Mouse (Mus musculus): ENCODE data around the gene Rerg. TPM values are rescaled to one million over a fixed set of nuclear protein-coding genes. Genes with fewer than 3 reads are reported as not detected.

The Rerg gene
- polyA plus RNA-seq, 1 experiment from 2014 or later = not detected

- WGBS (ENCODE audit: missing documents) = 56% methylated on average over 2 of the region's 2 CpGs
- Histone ChIP-seq H3K27ac (no peak overlapping the region), H3K79me2 (ENCODE audit: inconsistent target) (no peaks in the 10 kb centered on the region), H3K36me3 (ENCODE audit: inconsistent target) (no peaks in the 10 kb centered on the region), H3K4me3 (ENCODE audit: inconsistent target) (no peak overlapping the region)
These were observed 19.3 kb downstream of the Rerg start for GRCm38 (mm10) chr6:137151015-137151414.

GRCm38 (mm10) chr6:137149833-137150232 lies 20.5 kb downstream of the Rerg start:
- H3K4me3 ChIP-seq (ENCODE audit: inconsistent target) = no peak overlapping the region
- H3K36me3 ChIP-seq (ENCODE audit: inconsistent target) = no peaks in the 10 kb centered on the region
- WGBS (ENCODE audit: missing documents) = 70% methylated on average over 4 of the region's 4 CpGs
- no peak overlapping the region for H3K27ac ChIP-seq
- no peaks in the 10 kb centered on the region for H3K79me2 ChIP-seq (ENCODE audit: inconsistent target)

- Histone ChIP-seq H3K36me3 (ENCODE audit: inconsistent target) (no peaks in the 10 kb centered on the region), H3K79me2 (ENCODE audit: inconsistent target) (no peaks in the 10 kb centered on the region), H3K27ac (no peak overlapping the region), H3K4me3 (ENCODE audit: inconsistent target) (no peak overlapping the region)
- WGBS (ENCODE audit: missing documents) = 96% methylated on average over 2 of the region's 2 CpGs
These were observed 23.4 kb downstream of the Rerg start for GRCm38 (mm10) chr6:137146910-137147309.

GRCm38 (mm10) chr6:137145611-137146010 lies 24.7 kb downstream of the Rerg start:
- H3K27ac ChIP-seq = no peak overlapping the region
- 97% methylated on average over 11 of the region's 11 CpGs for WGBS (ENCODE audit: missing documents)
- H3K79me2 ChIP-seq (ENCODE audit: inconsistent target) = no peaks in the 10 kb centered on the region

DNA sequence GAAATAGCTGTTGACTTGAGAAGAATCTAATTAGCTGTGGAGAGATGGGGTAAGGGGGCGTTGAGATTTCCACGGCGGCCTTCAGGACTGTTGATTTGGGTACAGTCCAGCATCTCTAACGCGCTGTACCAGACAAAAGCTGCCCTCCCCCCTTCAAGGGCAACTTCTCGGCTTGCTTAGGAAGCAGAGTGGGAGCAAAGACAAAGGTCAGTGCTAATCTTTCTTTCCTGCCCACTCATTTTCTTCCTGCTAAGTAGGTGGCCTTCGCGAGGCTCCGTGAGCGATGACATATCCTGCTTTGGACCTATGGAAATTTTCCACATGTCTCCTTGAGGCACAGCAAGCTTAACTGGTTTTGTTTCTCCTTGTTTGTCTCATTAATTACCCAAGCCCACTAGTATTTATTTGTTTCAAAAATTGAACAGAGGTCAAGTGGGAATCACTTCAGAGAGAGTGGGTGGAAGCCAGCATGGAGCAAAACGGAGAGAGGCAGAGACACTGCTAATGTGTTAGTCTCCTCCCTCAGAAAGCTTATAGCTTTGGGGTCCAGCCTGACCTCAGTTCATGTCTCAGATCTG lies 25.2 kb downstream of the Rerg start:
- H3K79me2 ChIP-seq (ENCODE audit: inconsistent target) = no peaks in the 10 kb centered on the region
- H3K27ac ChIP-seq = no peak overlapping the region
- WGBS (ENCODE audit: missing documents) = 90% methylated on average over 11 of the region's 11 CpGs
- H3K4me3 ChIP-seq (ENCODE audit: inconsistent target) = no peak overlapping the region
- no peaks in the 10 kb centered on the region for H3K36me3 ChIP-seq (ENCODE audit: inconsistent target)

More at GRCm38 (mm10) chr6:137145611-137146010, 24.7 kb downstream of the Rerg start:
- no peaks in the 10 kb centered on the region for H3K36me3 ChIP-seq (ENCODE audit: inconsistent target)
- H3K4me3 ChIP-seq (ENCODE audit: inconsistent target) = no peak overlapping the region

DNA sequence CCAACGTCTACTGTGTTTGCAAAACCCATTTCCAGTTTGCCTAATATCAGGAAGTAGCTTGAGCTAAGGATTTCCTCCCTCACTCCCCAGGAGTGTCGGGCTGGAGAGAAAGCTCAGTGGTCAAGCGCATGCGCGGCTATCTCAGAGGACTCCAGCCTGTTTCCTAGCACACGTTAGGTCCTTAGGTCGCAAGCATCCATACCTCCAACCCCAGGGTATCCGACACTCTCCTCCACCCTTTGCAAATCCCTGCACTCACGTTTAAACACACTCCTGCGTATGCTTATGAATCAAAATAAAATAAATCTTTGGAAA lies 25.8 kb downstream of the Rerg start:
- Histone ChIP-seq H3K36me3 (ENCODE audit: inconsistent target) (no peaks in the 10 kb centered on the region), H3K79me2 (ENCODE audit: inconsistent target) (no peaks in the 10 kb centered on the region), H3K4me3 (ENCODE audit: inconsistent target) (no peak overlapping the region), H3K27ac (no peak overlapping the region)
- 71% methylated on average over 10 of the region's 10 CpGs for WGBS (ENCODE audit: missing documents)

- H3K79me2 ChIP-seq (ENCODE audit: inconsistent target) = no peaks in the 10 kb centered on the region
- H3K27ac ChIP-seq = no peak overlapping the region
- H3K4me3 ChIP-seq (ENCODE audit: inconsistent target) = no peak overlapping the region
- 81% methylated on average over 7 of the region's 7 CpGs for WGBS (ENCODE audit: missing documents)
- no peaks in the 10 kb centered on the region for H3K36me3 ChIP-seq (ENCODE audit: inconsistent target)
These were observed 26.3 kb downstream of the Rerg start for GRCm38 (mm10) chr6:137143818-137144525.

GRCm38 (mm10) chr6:137142796-137143195 lies 27.5 kb downstream of the Rerg start:
- WGBS (ENCODE audit: missing documents) = 4% methylated on average over 5 of the region's 11 CpGs

DNA sequence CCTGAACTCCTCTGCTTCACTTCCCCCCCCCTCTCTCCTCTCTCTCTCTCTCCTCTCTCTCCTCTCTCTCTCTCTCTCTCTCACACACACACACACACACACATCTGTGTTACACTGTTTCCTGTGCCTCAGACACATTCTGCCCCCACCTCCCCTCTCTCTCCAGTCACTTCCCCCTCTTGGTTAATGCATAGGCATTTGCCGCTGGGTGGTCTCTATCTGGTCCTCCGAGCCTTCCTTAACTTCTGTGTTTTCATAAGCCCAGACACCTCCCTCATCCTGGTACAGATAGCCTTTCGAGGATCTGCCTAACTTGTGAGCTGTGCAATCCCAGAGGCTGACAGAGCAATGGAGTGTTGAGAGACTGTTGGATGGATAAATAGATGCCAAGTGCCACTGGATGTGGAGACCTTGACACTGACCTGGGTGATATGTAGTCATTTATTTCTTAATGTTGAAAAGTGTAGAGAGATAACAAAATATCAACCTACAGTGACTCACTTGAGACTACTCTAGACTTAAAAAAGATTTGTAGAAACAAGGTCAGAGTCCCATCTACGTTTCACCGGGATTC lies 29.0 kb downstream of the Rerg start:
- H3K36me3 ChIP-seq (ENCODE audit: inconsistent target) = no peaks in the 10 kb centered on the region
- H3K27ac ChIP-seq = no peak overlapping the region
- 43% methylated on average over 5 of the region's 5 CpGs for WGBS (ENCODE audit: missing documents)
- no peak overlapping the region for H3K4me3 ChIP-seq (ENCODE audit: inconsistent target)
- H3K79me2 ChIP-seq (ENCODE audit: inconsistent target) = no peaks in the 10 kb centered on the region

More at GRCm38 (mm10) chr6:137142796-137143195, 27.5 kb downstream of the Rerg start:
- no peaks in the 10 kb centered on the region for H3K36me3 ChIP-seq (ENCODE audit: inconsistent target)
- no peaks in the 10 kb centered on the region for H3K79me2 ChIP-seq (ENCODE audit: inconsistent target)
- no peak overlapping the region for H3K27ac ChIP-seq
- no peak overlapping the region for H3K4me3 ChIP-seq (ENCODE audit: inconsistent target)

DNA sequence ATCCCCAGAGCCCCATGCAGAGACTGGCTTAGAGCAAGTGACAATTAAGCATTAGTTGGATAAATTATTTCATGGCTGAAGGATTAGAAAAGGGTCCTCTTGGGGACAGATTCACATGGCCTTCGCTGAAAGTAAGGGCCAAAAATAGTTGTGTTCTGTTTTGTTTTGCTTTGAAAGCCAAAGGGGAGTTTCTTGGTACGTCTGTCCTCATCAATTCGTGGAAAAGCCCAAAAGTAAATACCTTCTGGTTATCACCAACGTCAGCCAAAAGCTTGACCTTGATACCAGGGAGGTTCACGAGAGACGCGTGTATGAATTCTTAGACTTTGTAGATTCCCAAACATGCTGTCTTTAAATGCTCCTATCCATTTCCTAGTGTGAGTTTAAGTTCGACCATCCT lies 31.5 kb downstream of the Rerg start:
- Histone ChIP-seq H3K36me3 (ENCODE audit: inconsistent target) (no peaks in the 10 kb centered on the region), H3K79me2 (ENCODE audit: inconsistent target) (no peaks in the 10 kb centered on the region), H3K4me3 (ENCODE audit: inconsistent target) (no peak overlapping the region), H3K27ac (no peak overlapping the region)
- 87% methylated on average over 8 of the region's 8 CpGs for WGBS (ENCODE audit: missing documents)

DNA sequence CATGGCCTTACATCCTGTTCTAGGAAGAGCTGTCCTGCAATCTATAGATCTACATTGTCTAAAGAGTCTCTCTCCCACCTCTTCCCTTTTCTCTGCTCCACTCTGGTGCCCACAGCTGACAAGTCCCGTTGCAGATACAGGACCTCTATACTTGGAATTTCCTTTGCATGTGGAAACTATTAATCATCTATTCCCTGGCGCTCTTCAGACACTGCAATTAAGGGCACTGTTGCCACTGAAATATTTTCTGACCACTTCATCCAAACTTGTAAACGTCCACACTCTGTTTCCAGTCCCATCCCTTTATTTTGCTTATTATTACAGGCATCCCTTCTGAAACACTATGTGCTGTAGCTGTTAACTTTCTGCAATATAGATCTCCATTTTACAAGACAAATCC lies 31.9 kb downstream of the Rerg start:
- WGBS (ENCODE audit: missing documents) = 74% methylated on average over 3 of the region's 3 CpGs
- Histone ChIP-seq H3K36me3 (ENCODE audit: inconsistent target) (no peaks in the 10 kb centered on the region), H3K79me2 (ENCODE audit: inconsistent target) (no peaks in the 10 kb centered on the region), H3K27ac (no peak overlapping the region), H3K4me3 (ENCODE audit: inconsistent target) (no peak overlapping the region)

DNA sequence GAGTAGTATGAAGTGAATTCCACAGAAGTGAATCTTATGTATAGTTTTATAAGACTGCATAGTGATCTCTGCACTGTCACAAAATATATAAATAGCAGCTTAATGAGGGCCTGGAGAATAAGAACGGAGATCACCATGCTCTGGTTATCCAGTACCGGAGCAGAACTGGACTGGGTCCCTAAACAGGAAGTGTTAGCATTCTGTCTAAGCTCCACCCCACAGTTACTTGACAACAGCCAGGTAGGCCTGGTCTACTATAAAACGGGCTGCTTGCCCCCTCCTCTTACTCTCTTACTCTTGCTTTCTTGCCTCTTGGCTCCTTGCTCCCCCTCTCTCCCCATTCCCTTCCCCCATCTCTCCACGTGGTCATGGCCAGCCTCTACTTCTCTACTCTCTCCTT lies 33.9 kb downstream of the Rerg start:
- WGBS (ENCODE audit: missing documents) = 82% methylated on average over 4 of the region's 4 CpGs
- Histone ChIP-seq H3K27ac (no peak overlapping the region), H3K4me3 (ENCODE audit: inconsistent target) (no peak overlapping the region)

GRCm38 (mm10) chr6:137135506-137136391 lies 34.5 kb downstream of the Rerg start:
- Histone ChIP-seq H3K27ac (no peak overlapping the region), H3K36me3 (ENCODE audit: inconsistent target) (no peaks in the 10 kb centered on the region), H3K4me3 (ENCODE audit: inconsistent target) (no peak overlapping the region), H3K79me2 (ENCODE audit: inconsistent target) (no peaks in the 10 kb centered on the region)
- WGBS (ENCODE audit: missing documents) = 95% methylated on average over 20 of the region's 20 CpGs

More for the DNA sequence above, 33.9 kb downstream of the Rerg start:
- no peaks in the 10 kb centered on the region for H3K36me3 ChIP-seq (ENCODE audit: inconsistent target)
- H3K79me2 ChIP-seq (ENCODE audit: inconsistent target) = no peaks in the 10 kb centered on the region

DNA sequence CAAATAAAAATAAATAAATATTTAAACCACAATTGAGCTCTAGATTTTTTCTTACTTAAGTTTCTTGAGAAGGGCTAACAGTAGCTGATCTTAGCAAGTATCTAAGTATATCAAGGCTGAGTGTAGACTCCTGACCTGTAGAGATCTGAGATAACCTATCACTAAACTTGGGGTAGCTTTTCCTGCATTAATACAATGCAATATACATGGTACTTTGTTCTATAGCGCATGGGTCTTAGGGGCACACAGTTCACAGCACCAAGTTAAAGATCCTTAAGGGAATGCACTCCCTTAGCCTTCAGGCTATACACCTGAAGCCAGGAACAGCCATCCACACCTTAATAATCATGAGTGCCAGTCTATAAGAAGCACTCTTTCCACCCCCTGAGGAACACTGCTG lies 38.5 kb downstream of the Rerg start:
- 91% methylated on average over 1 of the region's 1 CpGs for WGBS (ENCODE audit: missing documents)
- no peak overlapping the region for H3K27ac ChIP-seq
- H3K4me3 ChIP-seq (ENCODE audit: inconsistent target) = no peak overlapping the region
- H3K79me2 ChIP-seq (ENCODE audit: inconsistent target) = no peaks in the 10 kb centered on the region
- H3K36me3 ChIP-seq (ENCODE audit: inconsistent target) = no peaks in the 10 kb centered on the region

- no peak overlapping the region for H3K4me3 ChIP-seq (ENCODE audit: inconsistent target)
- no peaks in the 10 kb centered on the region for H3K36me3 ChIP-seq (ENCODE audit: inconsistent target)
- no peak overlapping the region for H3K27ac ChIP-seq
- 86% methylated on average over 6 of the region's 6 CpGs for WGBS (ENCODE audit: missing documents)
- H3K79me2 ChIP-seq (ENCODE audit: inconsistent target) = no peaks in the 10 kb centered on the region
These were observed 38.9 kb downstream of the Rerg start for GRCm38 (mm10) chr6:137131349-137131748.
